Mouse (Mus musculus) heart, adult 2 months (tissue): ENCODE data around the gene Palld. TPM values are rescaled to one million over a fixed set of nuclear protein-coding genes. Genes with fewer than 3 reads are reported as not detected.

Experiments
- DNase-seq, 2 experiments: peaks; one replicate each; pipeline ENCODE4 v3.0.0; 2021
- H3K27ac ChIP-seq: fragments of 200-600 bp; 2 replicates; pipeline ENCODE4 v1.8.1; 2022
- H3K27me3 ChIP-seq: fragments of 200-500 bp; 2 replicates; pipeline ENCODE4 v1.6.1; 2012; ENCODE audit warnings: mild to moderate bottlenecking, low read length, inconsistent platforms, mixed read lengths; ENCODE audit not compliant: control insufficient read depth, insufficient read depth
- H3K36me3 ChIP-seq: fragments of 200-500 bp; 2 replicates; pipeline ENCODE4 v1.6.1; 2012; ENCODE audit warnings: low read length, inconsistent platforms; ENCODE audit not compliant: control insufficient read depth, insufficient read depth
- H3K4me1 ChIP-seq: fragments of 200-500 bp; 2 replicates; pipeline ENCODE4 v1.6.1; 2011; ENCODE audit warnings: low read length; ENCODE audit not compliant: control insufficient read depth, insufficient read depth
- H3K4me3 ChIP-seq: fragments of 200-600 bp; 2 replicates; pipeline ENCODE4 v1.8.1; 2022
- H3K79me2 ChIP-seq: fragments of 200-500 bp; replicated peaks from 2 replicates; pipeline ENCODE4 v1.6.1; 2012; ENCODE audit warnings: mild to moderate bottlenecking, inconsistent platforms, low read length, moderate library complexity, mixed read lengths; ENCODE audit not compliant: control insufficient read depth, insufficient read depth
- H3K9ac ChIP-seq: fragments of 200-500 bp; 2 replicates; pipeline ENCODE4 v1.6.1; 2012; ENCODE audit warnings: low read depth, mild to moderate bottlenecking, control low read depth, inconsistent platforms, low read length, mixed read lengths
- CTCF ChIP-seq: fragments of 200-600 bp; IDR thresholded peaks from 2 replicates; pipeline ENCODE4 v1.8.1; 2022; ENCODE audit warnings: antibody characterized with exemption, mild to moderate bottlenecking, moderate library complexity
- EP300 ChIP-seq: fragments of 200-500 bp; IDR thresholded peaks from 2 replicates; pipeline ENCODE4 v1.6.1; 2011; ENCODE audit warnings: low read depth, low read length, control low read depth; ENCODE audit not compliant: insufficient read depth
- POLR2A ChIP-seq: fragments of 200-500 bp; IDR thresholded peaks from 2 replicates; pipeline ENCODE4 v1.6.1; 2011; ENCODE audit warnings: mild to moderate bottlenecking, low read depth, low read length, control low read depth; ENCODE audit not compliant: insufficient read depth
- WGBS: fragments of 180-500 bp; shearing (Covaris S2); methylation state at CpG from one replicate; pipeline ENCODE4 v1.1.7; 2018; 5-methylcytosine and 5-hydroxymethylcytosine counted together
- intact Hi-C: fragments of 180-260 bp; cut with DNase I; formaldehyde crosslinking; loops from one replicate; pipeline ENCODE4 v1.15.1; 2025
- polyA plus RNA-seq: library from polyadenylated mRNA; depleted of rRNA; stranded (reverse); fragments of >200 nt; gene quantifications from 2 replicates; pipeline ENCODE4 v1.2.3, GENCODE M21; 2012
- total RNA-seq, 2 experiments: library from RNA; stranded (reverse); gene quantifications; 2 replicates each; pipeline ENCODE4 v1.2.3; 2021

Palld gene
- total and polyA plus RNA-seq, 3 experiments, result 60.3 to 188 (median 169) TPM

DNA sequence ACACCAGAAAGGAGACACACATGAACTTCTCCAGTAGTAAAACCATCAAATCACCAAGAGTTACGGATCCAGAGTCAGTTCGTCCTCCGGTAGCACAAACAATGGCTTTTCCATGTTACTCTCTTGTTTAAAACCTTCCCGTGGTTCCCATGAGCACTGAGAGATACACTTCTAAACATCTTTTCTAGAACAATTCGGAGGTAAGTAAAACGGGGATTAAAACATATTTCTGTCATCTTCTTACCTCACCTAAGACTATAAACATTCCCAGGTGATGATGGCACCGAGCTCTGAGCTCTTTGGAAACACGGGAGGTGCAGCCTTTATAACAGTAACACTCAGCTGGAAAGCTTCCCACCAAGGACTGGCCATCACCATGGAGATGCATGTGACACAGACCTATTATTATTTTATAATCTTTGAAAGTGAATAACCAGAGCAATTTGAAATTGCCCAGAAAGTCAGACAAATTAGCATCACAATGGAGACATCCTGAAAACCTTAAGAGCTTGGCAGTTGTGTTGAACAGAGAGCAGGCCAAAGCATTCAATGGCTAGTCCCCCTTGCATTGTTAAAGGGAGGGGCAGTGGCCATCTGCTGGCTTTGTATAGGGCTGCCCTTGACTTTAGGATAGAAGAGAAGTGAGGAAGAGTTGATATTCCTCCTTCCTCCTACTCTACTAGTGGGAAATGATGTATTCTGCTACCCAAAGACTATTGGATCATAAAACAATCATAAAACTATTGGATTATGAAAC is 385.6 kb downstream of the Palld start:
- no peak for DNase-seq
- Histone ChIP-seq H3K4me1 (no peaks in the 10 kb centered on the region), H3K79me2 (no peaks in the 10 kb centered on the region), H3K36me3 (no peaks in the 10 kb centered on the region), H3K4me3 (no peak overlapping the region), H3K9ac (no peak overlapping the region), H3K27me3 (no peaks in the 10 kb centered on the region), H3K27ac (no peak overlapping the region)
- intact Hi-C loops, result loop anchor here (1.0 to 10.0 kb wide), 3 partner anchors 29 to 475 kb away; no protein-coding TSS in a partner anchor
- TF ChIP-seq EP300 (no peak), CTCF (no peak)
- WGBS, result 84% methylated on average over 8 of the region's 8 CpGs

DNA sequence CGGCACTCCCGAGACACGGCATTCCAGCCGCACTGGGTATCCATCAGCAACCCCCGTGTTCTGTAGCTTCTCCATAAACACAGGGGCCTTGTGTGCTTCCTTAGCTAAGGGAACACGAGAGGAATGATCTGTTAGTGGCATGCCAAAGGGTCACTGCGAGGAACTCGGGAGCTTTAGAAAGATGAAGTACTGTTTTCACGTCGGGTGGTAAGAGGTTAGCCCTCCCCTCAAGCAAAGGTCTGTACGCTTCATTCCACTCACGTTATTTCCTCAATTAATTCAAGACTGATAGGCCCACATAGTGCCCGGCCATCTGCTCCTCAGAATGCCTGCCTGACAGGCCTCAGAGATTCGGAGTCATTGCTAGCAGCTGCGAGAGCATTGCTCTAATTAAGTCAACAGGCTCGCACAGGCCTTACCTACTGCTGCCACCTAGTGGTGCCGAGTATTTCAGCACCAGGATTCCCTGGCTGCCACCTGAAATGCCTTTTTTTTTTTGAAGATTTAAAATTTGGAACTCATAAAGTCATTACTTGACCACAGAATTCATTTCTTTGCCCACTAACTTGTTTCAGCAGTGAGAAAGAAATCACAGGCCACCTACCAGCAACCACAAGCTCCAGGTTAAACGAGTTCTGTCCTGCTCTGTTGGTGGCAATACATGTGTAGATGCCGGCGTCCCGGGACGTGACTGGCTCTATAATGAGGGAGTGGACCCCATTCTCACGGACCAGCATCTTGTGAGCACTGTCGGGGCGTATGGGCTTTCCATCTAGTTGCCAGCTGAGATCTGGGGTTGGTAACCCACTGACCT is 386.4 kb downstream of the Palld start:
- DNase-seq, result peak; percentile 62 to 80
- TF ChIP-seq EP300, result no peak
- TF ChIP-seq CTCF, result peak; percentile 98
- Histone ChIP-seq H3K9ac (no peak overlapping the region), H3K27me3 (no peaks in the 10 kb centered on the region), H3K4me3 (no peak overlapping the region), H3K36me3 (no peaks in the 10 kb centered on the region), H3K4me1 (no peaks in the 10 kb centered on the region), H3K27ac (no peak overlapping the region), H3K79me2 (no peaks in the 10 kb centered on the region)
- WGBS, result 58% methylated on average over 25 of the region's 25 CpGs
- intact Hi-C loops, result loop anchor here (1.0 to 10.0 kb wide), 3 partner anchors 28 to 474 kb away; no protein-coding TSS in a partner anchor

- 92% methylated on average over 24 of the region's 24 CpGs for WGBS
- Histone ChIP-seq H3K9ac (no peak overlapping the region), H3K36me3 (no peaks in the 10 kb centered on the region), H3K4me3 (no peak overlapping the region), H3K27me3 (no peaks in the 10 kb centered on the region), H3K79me2 (no peaks in the 10 kb centered on the region), H3K4me1 (no peaks in the 10 kb centered on the region), H3K27ac (no peak overlapping the region)
- no peak for DNase-seq
- intact Hi-C loops, result loop anchor here (10.0 kb wide), 1 partner anchor 441 kb away; no protein-coding TSS in a partner anchor
- no peak for TF ChIP-seq POLR2A
- no peak for TF ChIP-seq CTCF
- no peak for TF ChIP-seq EP300
Measured at GRCm38 (mm10) chr8:61515110-61515930, 387.2 kb downstream of the Palld start.

- Histone ChIP-seq H3K9ac (no peak overlapping the region), H3K4me3 (no peak overlapping the region), H3K79me2 (no peaks in the 10 kb centered on the region), H3K27me3 (no peaks in the 10 kb centered on the region), H3K4me1 (no peaks in the 10 kb centered on the region), H3K36me3 (peaks cover 4% of the 10 kb centered on the region), H3K27ac (no peak overlapping the region)
- intact Hi-C loops, result no loop called here
- TF ChIP-seq EP300 (no peak), POLR2A (no peak), CTCF (no peak)
- DNase-seq, result no peak
Measured at GRCm38 (mm10) chr8:61502277-61502676, 400.2 kb downstream of the Palld start.

GRCm38 (mm10) chr8:61500914-61501313 is 401.6 kb downstream of the Palld start:
- intact Hi-C loops, result no loop called here
- Histone ChIP-seq H3K27me3 (no peaks in the 10 kb centered on the region), H3K27ac (no peak overlapping the region), H3K79me2 (no peaks in the 10 kb centered on the region), H3K4me1 (no peaks in the 10 kb centered on the region), H3K9ac (no peak overlapping the region), H3K36me3 (peaks cover 4% of the 10 kb centered on the region), H3K4me3 (no peak overlapping the region)
- no peak for DNase-seq
- WGBS, result 25% methylated on average over 3 of the region's 3 CpGs
- no peak for TF ChIP-seq CTCF
- TF ChIP-seq POLR2A, result no peak
- TF ChIP-seq EP300, result no peak
